Mouse (Mus musculus) spleen, postnatal 36 days (tissue): ENCODE results near the gene Tet1.
A peak's percentile ranks its signal among the peaks of the same experiment; 100 is the strongest.

Experiments
- DNase-seq, 2 experiments: peaks; one replicate each; pipeline ENCODE4 v3.0.0; 2022; ENCODE audit warnings: low spot score in 2 of 2, mixed read lengths in 1 of 2

Gene Tet1

GRCm38 (mm10) chr10:62892549-62893232 lies 16.1 kb downstream of the Tet1 start:
- DNase-seq, result no peak

- no peak for DNase-seq
Observed at GRCm38 (mm10) chr10:62891025-62891424, 17.8 kb downstream of the Tet1 start.

GRCm38 (mm10) chr10:62886799-62887591 lies 21.8 kb downstream of the Tet1 start:
- no peak for DNase-seq

GRCm38 (mm10) chr10:62885969-62886798 lies 22.6 kb downstream of the Tet1 start:
- no peak for DNase-seq

- no peak for DNase-seq
Observed at GRCm38 (mm10) chr10:62885460-62885859, 23.3 kb downstream of the Tet1 start.

- no peak for DNase-seq
Observed at GRCm38 (mm10) chr10:62884517-62884916, 24.3 kb downstream of the Tet1 start.

DNA sequence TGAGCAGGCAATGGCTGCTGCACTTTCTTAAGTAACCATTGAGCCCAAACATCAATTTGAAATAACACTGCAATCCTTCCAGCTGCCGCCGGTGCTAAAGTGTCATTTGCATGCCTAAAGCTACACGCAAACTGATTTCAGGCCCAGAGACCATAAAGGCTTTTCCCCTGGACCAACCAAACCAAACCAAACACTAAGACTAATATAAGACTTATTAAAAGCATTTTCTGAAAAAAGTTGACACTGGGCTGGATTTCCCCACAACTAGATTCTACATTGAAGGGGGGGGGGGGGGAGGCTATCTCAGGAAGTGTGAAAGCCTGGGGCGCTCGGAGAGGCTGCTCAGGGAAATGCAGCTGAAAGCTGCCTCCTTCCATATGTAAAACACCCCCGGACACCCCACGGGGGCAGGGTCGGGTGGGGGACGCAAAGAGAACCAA lies 24.8 kb downstream of the Tet1 start:
- DNase-seq, result no peak

DNA sequence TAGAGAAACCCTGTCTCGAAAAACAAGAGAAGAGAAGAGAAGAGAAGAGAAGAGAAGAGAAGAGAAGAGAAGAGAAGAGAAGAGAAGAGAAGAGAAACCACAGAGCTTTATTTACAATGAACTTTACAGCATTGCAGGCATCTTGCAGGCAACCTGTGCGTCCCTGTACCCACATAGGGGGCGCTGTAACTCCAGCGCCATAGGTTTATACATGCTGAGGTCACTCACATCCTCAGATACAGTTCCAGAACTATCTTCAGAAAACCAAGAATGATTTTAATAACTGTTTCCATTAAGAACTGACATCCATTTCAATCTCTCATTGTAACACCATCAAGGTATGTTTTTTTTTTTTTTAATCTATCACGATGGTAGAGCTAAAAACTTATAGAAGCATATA lies 27.6 kb downstream of the Tet1 start:
- no peak for DNase-seq

- DNase-seq, result no peak
Observed at GRCm38 (mm10) chr10:62878056-62878455, 30.7 kb downstream of the Tet1 start.

DNA sequence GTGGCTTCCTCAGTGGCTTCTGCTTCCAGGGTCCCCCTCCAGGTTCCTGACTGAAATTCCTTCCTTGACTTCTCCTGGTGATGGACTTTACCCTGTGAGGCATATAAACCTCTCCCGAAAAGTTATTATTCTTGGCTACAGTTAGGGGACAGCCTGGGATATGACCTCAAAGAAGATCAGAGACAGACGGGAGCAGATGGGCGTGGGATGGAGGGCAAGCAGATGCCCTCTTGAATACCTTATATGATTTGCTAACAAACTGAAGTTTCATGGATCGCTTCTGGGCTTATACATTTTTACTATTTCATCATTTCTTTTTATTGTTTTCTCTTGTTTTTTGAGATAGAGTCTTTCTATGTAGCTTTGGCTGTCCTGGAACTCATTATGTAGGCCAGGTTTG lies 33.2 kb downstream of the Tet1 start:
- no peak for DNase-seq

DNA sequence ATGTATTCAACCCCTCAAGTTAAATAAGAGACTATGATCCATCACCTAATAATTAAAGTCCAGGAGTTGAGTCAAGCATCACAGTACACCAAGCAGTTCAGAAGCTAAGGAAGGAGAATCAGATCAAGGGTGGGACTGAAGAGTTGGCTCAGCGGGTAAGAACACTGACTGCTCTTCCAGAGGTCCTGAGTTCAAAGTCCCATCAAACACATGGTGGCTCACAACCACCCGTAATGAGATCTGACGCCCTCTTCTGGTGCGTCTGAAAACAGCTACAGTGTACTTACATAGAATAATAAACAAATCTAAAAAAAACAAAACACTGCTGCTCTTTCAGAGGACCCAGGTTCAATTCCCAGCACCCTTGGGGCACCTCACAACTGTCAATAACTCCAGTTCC lies 34.0 kb downstream of the Tet1 start:
- no peak for DNase-seq

DNA sequence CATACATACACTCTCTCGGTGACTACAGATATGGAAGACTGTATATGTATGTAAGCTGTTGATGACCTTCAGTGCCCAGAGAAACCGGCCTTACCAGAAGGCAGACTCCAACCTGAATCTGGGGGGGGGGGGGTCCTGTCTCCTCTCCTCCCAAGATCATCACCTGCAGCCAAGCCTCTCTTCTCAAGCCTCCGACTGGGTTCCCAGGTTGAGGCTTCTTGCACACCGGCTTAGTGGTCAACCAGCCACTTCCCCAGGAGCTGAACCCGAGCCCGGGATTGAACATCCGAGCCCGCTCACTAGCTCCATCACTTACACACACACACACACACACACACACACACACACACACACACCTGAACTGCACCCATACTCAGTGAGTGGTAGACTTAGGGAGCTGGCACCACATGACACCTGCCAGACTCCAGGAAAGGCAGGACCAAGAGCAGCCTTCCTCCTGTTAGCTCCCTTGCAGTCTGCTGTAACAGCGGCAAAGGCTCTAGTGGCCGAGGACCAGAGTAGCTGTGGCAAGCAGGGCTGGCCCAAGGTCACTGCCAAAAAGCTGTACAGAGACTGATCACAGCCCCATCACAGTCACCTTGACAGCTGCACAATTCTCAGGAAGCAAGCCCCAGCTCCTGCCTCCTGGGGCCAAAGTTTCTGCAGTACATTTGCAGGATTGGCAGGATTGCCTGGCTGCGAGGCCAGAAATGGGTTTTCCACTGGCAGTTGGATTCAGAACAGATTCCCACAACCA lies 42.6 kb downstream of the Tet1 start:
- no peak for DNase-seq

- peak; percentile 35 to 38 for DNase-seq
Observed at GRCm38 (mm10) chr10:62865167-62866034, 43.4 kb downstream of the Tet1 start.

DNA sequence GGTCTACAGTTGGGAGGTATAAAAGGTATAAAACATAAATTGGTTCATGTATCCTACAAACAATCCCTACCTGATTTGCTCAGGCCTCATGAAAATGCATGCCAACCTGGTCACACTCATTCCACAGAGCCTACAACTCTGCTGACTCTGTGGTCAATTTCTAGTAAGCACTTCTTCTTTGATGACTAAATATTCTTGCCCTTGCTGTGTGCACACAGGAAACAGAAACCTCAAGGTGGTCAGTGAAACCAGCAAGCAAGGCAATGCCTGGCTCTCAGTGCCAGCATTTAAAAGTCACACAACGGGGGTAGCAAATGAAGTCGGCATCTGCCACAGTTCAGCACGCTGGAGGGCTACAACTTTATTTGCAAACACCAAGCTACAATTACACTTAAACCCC lies 45.2 kb downstream of the Tet1 start:
- peak in 1 of 2 experiments; percentile 23 for DNase-seq

DNA sequence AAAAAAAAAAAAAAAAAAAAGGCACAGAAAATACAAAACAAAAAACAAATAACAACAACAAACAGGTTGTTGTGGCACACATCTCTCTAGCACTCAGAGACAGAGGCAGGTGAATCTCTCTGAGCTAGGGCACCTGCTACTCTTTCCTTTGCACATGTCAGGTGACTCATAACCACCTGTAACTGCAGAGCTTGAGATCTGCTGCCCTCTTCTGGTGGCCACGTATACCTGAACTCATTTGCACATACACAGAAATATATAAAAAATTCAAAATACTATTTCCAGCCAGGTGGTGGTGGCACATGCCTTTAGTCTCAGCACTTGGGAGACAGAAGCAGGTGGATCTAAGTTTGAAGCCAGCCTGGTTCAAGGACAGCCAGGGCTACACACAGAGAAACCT lies 46.4 kb downstream of the Tet1 start:
- DNase-seq, result no peak

DNA sequence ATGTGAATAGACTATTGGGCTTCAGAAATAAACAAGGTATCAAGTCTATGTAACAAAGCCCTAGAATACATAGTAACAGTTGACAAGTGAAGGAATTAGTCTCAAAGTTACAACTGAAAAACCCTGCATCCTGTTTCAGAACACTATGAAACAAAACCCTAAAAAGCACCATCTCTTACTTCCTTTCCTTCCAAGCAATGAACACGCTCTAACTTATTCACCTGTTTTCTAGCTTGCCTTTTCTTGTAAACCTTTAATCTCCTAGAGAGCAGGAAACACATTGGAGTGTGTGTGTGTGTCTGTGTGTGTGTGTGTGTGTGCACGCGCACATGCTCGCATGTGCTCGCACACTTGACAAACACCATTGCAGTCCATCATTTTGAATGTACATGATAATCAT lies 49.8 kb downstream of the Tet1 start:
- no peak for DNase-seq

GRCm38 (mm10) chr10:62856690-62857290 lies 52.0 kb downstream of the Tet1 start:
- no peak for DNase-seq

- no peak for DNase-seq
Observed at GRCm38 (mm10) chr10:62854992-62855391, 53.8 kb downstream of the Tet1 start.

- no peak for DNase-seq
Observed at GRCm38 (mm10) chr10:62854581-62854980, 54.2 kb downstream of the Tet1 start.

DNA sequence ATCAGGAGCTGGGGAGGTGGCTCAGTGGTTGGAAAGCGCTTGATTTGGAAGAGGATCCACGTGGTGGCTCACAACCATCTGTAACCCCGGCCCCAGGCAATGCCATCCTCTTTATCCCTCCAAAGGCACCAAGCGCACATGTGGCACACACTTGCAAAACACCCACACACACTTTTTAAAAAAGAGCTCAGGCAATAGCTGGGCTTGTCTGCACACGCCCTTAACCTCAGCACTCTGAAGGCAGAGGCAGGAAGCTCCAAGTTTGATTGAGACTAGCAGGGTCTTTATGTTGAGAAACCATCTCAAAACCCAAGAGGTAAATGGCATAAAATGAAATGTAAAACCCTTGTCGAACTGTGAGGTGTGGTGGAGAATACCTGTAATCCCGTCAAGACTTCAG lies 57.2 kb downstream of the Tet1 start:
- no peak for DNase-seq
